Mouse (Mus musculus) spleen, adult 2 months (tissue): ENCODE measurements around the gene Gpr37l1. TPM values are rescaled to one million over a fixed set of nuclear protein-coding genes. Genes with fewer than 3 reads are reported as not detected.

Experiments
- DNase-seq, 2 experiments: peaks; one replicate each; pipeline versions ENCODE4 v3.0.0 to v3.0.0-alpha.2; 2012 to 2021; ENCODE audit warnings: low spot score in 2 of 2, low read depth in 1 of 2
- H3K27ac ChIP-seq: fragments of 200-500 bp; 2 replicates; pipeline ENCODE4 v1.5.1; 2012; ENCODE audit warnings: low read length, inconsistent platforms; ENCODE audit not compliant: insufficient read depth
- H3K27me3 ChIP-seq: fragments of 200-500 bp; 2 replicates; pipeline ENCODE4 v1.6.1; 2012; ENCODE audit warnings: mild to moderate bottlenecking, moderate library complexity, low read length, inconsistent platforms; ENCODE audit not compliant: control insufficient read depth, insufficient read depth
- H3K36me3 ChIP-seq: fragments of 200-500 bp; 2 replicates; pipeline ENCODE4 v1.6.1; 2012; ENCODE audit warnings: mild to moderate bottlenecking, low read length, inconsistent platforms; ENCODE audit not compliant: control insufficient read depth, insufficient read depth
- H3K4me1 ChIP-seq: fragments of 200-500 bp; 2 replicates; pipeline ENCODE4 v1.6.1; 2011; ENCODE audit warnings: inconsistent platforms; ENCODE audit not compliant: control insufficient read depth, insufficient read depth, insufficient read length
- H3K4me3 ChIP-seq: fragments of 200-500 bp; 2 replicates; pipeline ENCODE4 v1.5.1; 2011; ENCODE audit warnings: mild to moderate bottlenecking, inconsistent platforms; ENCODE audit not compliant: insufficient read depth, insufficient read length; ENCODE audit errors: extremely low read depth
- CTCF ChIP-seq: fragments of 200-500 bp; IDR thresholded peaks from 2 replicates; pipeline ENCODE4 v1.5.1; 2011; ENCODE audit warnings: mild to moderate bottlenecking, inconsistent platforms; ENCODE audit not compliant: insufficient read depth, insufficient read length, insufficient replicate concordance; ENCODE audit errors: extremely low read depth
- POLR2A ChIP-seq: fragments of 200-500 bp; IDR thresholded peaks from 2 replicates; pipeline ENCODE4 v1.6.1; 2011; ENCODE audit warnings: low read depth, low read length, inconsistent platforms
- WGBS: fragments of 180-500 bp; shearing (Covaris S2); methylation state at CpG from one replicate; pipeline ENCODE4 v1.1.7; 2018; 5-methylcytosine and 5-hydroxymethylcytosine counted together
- polyA plus RNA-seq: library from polyadenylated mRNA; depleted of rRNA; stranded (reverse); fragments of >200 nt; gene quantifications from 2 replicates; pipeline ENCODE4 v1.2.3, GENCODE M21; 2012; rRNA removed

Gene Gpr37l1
- polyA plus RNA-seq, result 0.16 and 0.20 TPM in 2 replicates

- no peak within 1 kb of the TSS for H3K4me3 ChIP-seq
- DNase-seq, result no peak
- TF ChIP-seq POLR2A (no peak), CTCF (no peak)
- WGBS, result 54% methylated on average over 11 of the region's 11 CpGs
- no peak within 1 kb of the TSS for H3K27ac ChIP-seq
- no peaks in the 10 kb centered on the region for H3K4me1 ChIP-seq
- H3K27me3 ChIP-seq, result no peaks in the 10 kb centered on the region
- no peaks in the 10 kb centered on the region for H3K36me3 ChIP-seq
Measured at GRCm38 (mm10) chr1:135167435-135167834, at the start of gene Gpr37l1. Gene Gpr37l1, minus strand, starts transcription at chr1:135167681.

GRCm38 (mm10) chr1:135213772-135214640 lies 46.5 kb upstream of the Gpr37l1 start:
- Histone ChIP-seq H3K27ac (no peak overlapping the region), H3K27me3 (no peaks in the 10 kb centered on the region), H3K4me1 (no peaks in the 10 kb centered on the region), H3K4me3 (no peak overlapping the region), H3K36me3 (no peaks in the 10 kb centered on the region)
- 84% methylated on average over 9 of the region's 9 CpGs for WGBS
- TF ChIP-seq POLR2A (no peak), CTCF (no peak)
- no peak for DNase-seq

GRCm38 (mm10) chr1:135210421-135210820 lies 42.9 kb upstream of the Gpr37l1 start:
- 75% methylated on average over 5 of the region's 5 CpGs for WGBS

GRCm38 (mm10) chr1:135208716-135209115 lies 41.2 kb upstream of the Gpr37l1 start:
- H3K27ac ChIP-seq, result no peak overlapping the region
- no peak overlapping the region for H3K4me3 ChIP-seq
- H3K4me1 ChIP-seq, result no peaks in the 10 kb centered on the region
- TF ChIP-seq CTCF, result no peak
- TF ChIP-seq POLR2A, result no peak
- no peaks in the 10 kb centered on the region for H3K27me3 ChIP-seq
- DNase-seq, result no peak
- no peaks in the 10 kb centered on the region for H3K36me3 ChIP-seq
- WGBS, result 78% methylated on average over 9 of the region's 9 CpGs

More at GRCm38 (mm10) chr1:135210421-135210820, 42.9 kb upstream of the Gpr37l1 start:
- H3K4me3 ChIP-seq, result no peak overlapping the region
- H3K4me1 ChIP-seq, result no peaks in the 10 kb centered on the region
- TF ChIP-seq CTCF, result no peak
- TF ChIP-seq POLR2A, result no peak
- H3K36me3 ChIP-seq, result no peaks in the 10 kb centered on the region
- no peak for DNase-seq
- no peak overlapping the region for H3K27ac ChIP-seq
- no peaks in the 10 kb centered on the region for H3K27me3 ChIP-seq

GRCm38 (mm10) chr1:135206586-135207339 lies 39.3 kb upstream of the Gpr37l1 start:
- no peak for DNase-seq
- Histone ChIP-seq H3K27ac (no peak overlapping the region), H3K4me3 (no peak overlapping the region), H3K27me3 (no peaks in the 10 kb centered on the region), H3K4me1 (no peaks in the 10 kb centered on the region), H3K36me3 (no peaks in the 10 kb centered on the region)
- TF ChIP-seq CTCF, result no peak
- no peak for TF ChIP-seq POLR2A
- WGBS, result 94% methylated on average over 14 of the region's 14 CpGs

- H3K36me3 ChIP-seq, result no peaks in the 10 kb centered on the region
- WGBS, result 92% methylated on average over 4 of the region's 4 CpGs
- no peak for DNase-seq
- H3K4me3 ChIP-seq, result no peak overlapping the region
- TF ChIP-seq CTCF (no peak), POLR2A (no peak)
- H3K4me1 ChIP-seq, result no peaks in the 10 kb centered on the region
- no peaks in the 10 kb centered on the region for H3K27me3 ChIP-seq
- no peak overlapping the region for H3K27ac ChIP-seq
Measured at GRCm38 (mm10) chr1:135205257-135205656, 37.8 kb upstream of the Gpr37l1 start.
